Mouse (Mus musculus) sigmoid colon, adult 10 weeks (tissue): ENCODE data around the gene Vipas39. TPM values are rescaled to one million over a fixed set of nuclear protein-coding genes. Genes with fewer than 3 reads are reported as not detected.

ENCODE experiments used
- polyA plus RNA-seq: library from polyadenylated mRNA; stranded (reverse); fragments of 350-450 nt; fragmentation: Illumina TruSeq; extraction: RNeasy Lipid Tissue Mini Kit (QIAGEN cat#74804); gene quantifications from one replicate; pipeline ENCODE4 v1.2.3, GENCODE M21; 2014; ENCODE audit warnings: low read depth, low replicate concordance

Vipas39 gene
- 21.9 TPM for polyA plus RNA-seq

GRCm38 (mm10) chr12:87266108-87266826 is at the start of gene Vipas39, which contains the start of gene Ahsa1:
Gene Vipas39 (minus strand): TSS chr12:87266256.
Gene Ahsa1 (plus strand): TSS chr12:87266479.

DNA sequence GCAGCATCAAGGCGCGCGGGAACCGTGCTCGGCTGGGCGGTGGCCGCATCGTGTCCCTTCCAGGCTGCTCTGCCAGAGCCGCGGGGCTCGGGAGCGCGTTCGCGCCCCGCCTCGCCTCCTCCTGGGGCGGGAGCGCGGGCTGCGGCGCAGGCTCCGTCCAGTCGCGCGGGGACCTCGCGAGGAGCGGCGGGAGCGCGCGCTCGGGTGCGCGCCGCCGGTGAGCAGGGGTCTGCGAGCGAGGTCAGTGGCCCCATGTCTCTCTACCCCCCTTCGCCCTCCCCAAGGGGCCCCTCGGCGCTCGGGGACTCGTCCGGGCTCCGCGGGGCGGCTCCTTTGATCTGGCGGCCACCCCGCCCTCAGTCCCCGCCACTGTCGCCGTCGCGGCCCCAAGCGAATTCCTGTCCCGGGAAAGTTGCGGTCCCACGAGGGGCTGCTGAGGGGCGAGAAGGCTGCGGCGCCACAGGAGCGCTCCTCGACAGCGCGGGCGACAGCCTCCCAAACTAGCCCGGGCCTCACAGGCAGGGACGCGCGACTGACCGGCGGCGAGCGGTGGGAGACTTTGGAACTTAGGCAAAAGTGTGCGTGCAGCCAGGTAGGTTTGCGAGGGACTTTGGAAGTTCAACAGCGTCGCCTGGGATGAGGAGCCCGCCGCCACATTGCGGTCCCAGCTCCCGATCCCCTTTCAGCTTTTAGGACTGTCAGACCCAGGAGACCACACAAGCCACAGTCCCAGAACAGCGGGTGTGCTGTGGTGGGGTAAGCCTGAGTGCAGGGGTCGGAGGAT is 33.8 kb upstream of the Vipas39 start, which contains the start of gene Ism2:
Gene Ism2 (minus strand): TSS at position 49 of the 784 bp plus-strand sequence.

DNA sequence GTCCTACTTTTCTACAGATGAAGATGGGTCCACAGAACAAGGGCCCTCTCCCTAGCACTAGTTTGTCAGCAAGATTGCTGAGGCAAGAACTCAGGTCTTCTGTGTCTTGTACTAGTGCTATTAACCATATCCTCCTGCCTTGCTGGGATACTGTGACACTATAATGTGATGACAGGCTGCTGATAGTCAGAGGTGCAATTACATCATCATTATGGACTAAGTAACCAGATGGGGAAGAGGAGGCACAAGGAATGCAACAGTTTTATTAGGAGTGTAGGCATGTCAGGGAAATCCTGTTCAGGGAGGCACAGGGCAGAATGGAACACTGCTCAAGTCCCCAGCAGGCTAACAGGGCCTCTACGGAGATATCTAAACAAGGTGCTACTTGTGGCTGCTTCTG is 27.4 kb downstream of the Vipas39 start, which contains the start of gene Noxred1:
Gene Noxred1 (minus strand): TSS at position 101 of the 400 bp plus-strand sequence.

GRCm38 (mm10) chr12:87199973-87200586 is 66.0 kb downstream of the Vipas39 start, which contains the start of gene Tmed8:
Gene Tmed8 (minus strand): TSS chr12:87200454.

DNA sequence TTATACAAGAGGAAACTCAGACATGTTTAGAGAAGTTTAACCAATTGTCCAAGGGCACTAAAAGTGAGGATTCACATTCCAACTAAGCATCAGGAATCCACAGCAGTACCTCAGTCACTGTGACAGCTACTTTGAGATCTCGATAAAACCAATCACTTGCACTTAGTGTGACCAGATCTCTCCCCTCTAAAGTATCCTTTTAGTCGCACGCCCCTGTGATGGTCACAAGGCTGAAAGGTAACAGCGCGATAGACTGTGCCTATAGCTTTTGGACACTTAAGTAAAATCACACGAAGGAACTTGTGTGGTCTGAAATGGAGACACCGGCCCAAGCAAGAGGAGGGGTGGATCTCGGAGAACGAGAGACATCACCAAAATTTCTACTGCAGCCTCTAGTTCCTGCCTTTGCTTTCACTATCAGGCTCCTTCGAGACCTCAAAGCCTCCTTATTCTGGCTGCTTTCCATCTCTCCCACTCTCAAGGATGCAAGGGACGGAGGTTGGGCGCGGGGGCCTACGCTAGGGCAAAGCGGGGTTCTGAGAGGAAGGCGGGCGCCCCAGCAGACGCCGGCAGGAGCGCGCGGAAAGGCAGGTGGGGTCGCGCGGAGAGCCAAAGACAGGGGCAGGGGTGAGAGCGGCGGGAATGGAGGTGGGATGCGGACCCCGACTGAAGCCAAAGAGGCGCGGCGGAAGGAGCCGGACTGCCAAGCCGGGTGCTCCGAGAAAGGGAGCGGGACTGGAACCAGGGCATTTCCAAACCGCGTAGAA is 66.7 kb downstream of the Vipas39 start, which contains the start of gene Samd15:
Gene Samd15 (plus strand): TSS at position 518 of the 767 bp plus-strand sequence.

Other genes with a start within 250 kb of the Vipas39 start
- 0.16 TPM for gene Tmem63c, start 244.9 kb downstream of the Vipas39 start, polyA plus RNA-seq
- not detected for gene Ngb, start 163.7 kb downstream of the Vipas39 start, polyA plus RNA-seq
- gene Gstz1, start 119.1 kb downstream of the Vipas39 start, polyA plus RNA-seq, result 42.9 TPM
- 7.3 TPM for gene Pomt2, start 118.3 kb downstream of the Vipas39 start, polyA plus RNA-seq
- 0.38 TPM for gene Samd15, start 66.5 kb downstream of the Vipas39 start, polyA plus RNA-seq
- gene Tmed8, start 65.8 kb downstream of the Vipas39 start, polyA plus RNA-seq, result 10.6 TPM
- gene Noxred1, start 27.5 kb downstream of the Vipas39 start, polyA plus RNA-seq, result 1.4 TPM
- 83.1 TPM for gene Ahsa1, start 223 bp upstream of the Vipas39 start, polyA plus RNA-seq
- gene Ism2, start 33.4 kb upstream of the Vipas39 start, polyA plus RNA-seq, result not detected
- gene Sptlc2, start 122.1 kb upstream of the Vipas39 start, polyA plus RNA-seq, result 394 TPM
- gene Slirp, start 177.6 kb upstream of the Vipas39 start, polyA plus RNA-seq, result 139 TPM
- 25.8 TPM for gene Alkbh1, start 177.8 kb upstream of the Vipas39 start, polyA plus RNA-seq
- gene Snw1, start 206.0 kb upstream of the Vipas39 start, polyA plus RNA-seq, result 90.1 TPM
- gene Gm5788, start 228.5 kb upstream of the Vipas39 start, polyA plus RNA-seq, result not detected
- gene Gm8300, start 248.1 kb upstream of the Vipas39 start, polyA plus RNA-seq, result not detected